Mouse (Mus musculus) CH12.LX (cell line): Measurements from ENCODE around the gene Ndufa4l2.

ENCODE experiments used
- CTCF ChIP-seq, 2 experiments: IDR thresholded peaks in 1 of 2; conservative IDR thresholded peaks in 1 of 2; 2 replicates each; pipeline ENCODE4 v1.5.1; 2011 to 2012; ENCODE audit warnings: low read depth in 2 of 2, low read length in 2 of 2, improper control_type of control experiment in 1 of 2, inconsistent platforms in 1 of 2, mild to moderate bottlenecking in 1 of 2, moderate library complexity in 1 of 2
- EP300 ChIP-seq: IDR thresholded peaks from 2 replicates; pipeline ENCODE4 v1.6.1; 2011; ENCODE audit warnings: low read length, improper control_type of control experiment
- ETS1 ChIP-seq: conservative IDR thresholded peaks from 2 replicates; pipeline ENCODE4 v1.6.1; 2012; ENCODE audit warnings: low read depth, mild to moderate bottlenecking, inconsistent platforms, low read length, improper control_type of control experiment, moderate library complexity
- MAX ChIP-seq: IDR thresholded peaks from 2 replicates; pipeline ENCODE4 v1.6.1; 2011; ENCODE audit warnings: low read length, improper control_type of control experiment
- MAZ ChIP-seq: IDR thresholded peaks from 2 replicates; pipeline ENCODE4 v1.6.1; 2012; ENCODE audit warnings: low read depth, mild to moderate bottlenecking, inconsistent platforms, low read length, improper control_type of control experiment, moderate library complexity
- MXI1 ChIP-seq: IDR thresholded peaks from 2 replicates; pipeline ENCODE4 v1.6.1; 2011; ENCODE audit warnings: mild to moderate bottlenecking, low read depth, low read length, improper control_type of control experiment
- MYC ChIP-seq: IDR thresholded peaks from 2 replicates; pipeline ENCODE4 v1.6.1; 2011; ENCODE audit warnings: low read depth, mild to moderate bottlenecking, improper control_type of control experiment, low read length
- POLR2A ChIP-seq: IDR thresholded peaks from 2 replicates; pipeline ENCODE4 v1.6.1; 2011; ENCODE audit warnings: low read depth, mild to moderate bottlenecking, improper control_type of control experiment, low read length
- SMC3 ChIP-seq: IDR thresholded peaks from 2 replicates; pipeline ENCODE4 v1.6.1; 2011; ENCODE audit warnings: low read depth, low read length, improper control_type of control experiment
- TCF12 ChIP-seq: IDR thresholded peaks from 2 replicates; pipeline ENCODE4 v1.6.1; 2014; ENCODE audit warnings: low read depth, mild to moderate bottlenecking, inconsistent platforms, low read length, improper control_type of control experiment
- ZC3H11A ChIP-seq: IDR thresholded peaks from 2 replicates; pipeline ENCODE4 v1.6.1; 2012; ENCODE audit warnings: low read depth, mild to moderate bottlenecking, inconsistent platforms, low read length, improper control_type of control experiment

GRCm38 (mm10) chr10:127475175-127475574, 39.6 kb upstream of the Ndufa4l2 start:
- TF ChIP-seq POLR2A = no peak
- TF ChIP-seq TCF12 = no peak
- TF ChIP-seq CTCF (conservative IDR thresholded peaks at IDR 0.05 in 1 of 2, IDR thresholded peaks at IDR 0.05 in 1 of 2; ENCODE audit: low read depth in 2 of 2, low read length in 2 of 2) = no peak
- TF ChIP-seq MYC = no peak
- no peak for TF ChIP-seq SMC3
- TF ChIP-seq EP300 = no peak
- no peak for TF ChIP-seq MXI1
- TF ChIP-seq ETS1 = no peak
- no peak for TF ChIP-seq MAX
- TF ChIP-seq ZC3H11A = no peak
- no peak for TF ChIP-seq MAZ
